Mouse (Mus musculus) limb, embryonic 14.5 days (tissue): Measurements from ENCODE around the gene Uba7. TPM values are rescaled to one million over a fixed set of nuclear protein-coding genes. Genes with fewer than 3 reads are reported as not detected.
A peak's percentile ranks its signal among the peaks of the same experiment; 100 is the strongest.

Experiments
- ATAC-seq: fragments of 200-750 bp; cut with Nextera tagmentation; 2 replicates; pipeline ENCODE4 v1.8.0; 2017; ENCODE audit warnings: low read depth, moderate number of reproducible peaks, moderate TSS enrichment; ENCODE audit not compliant: low FRiP score
- DNase-seq: peaks from one replicate; pipeline ENCODE4 v3.0.0-alpha.2; 2015; ENCODE audit warnings: low spot score
- H3K27ac ChIP-seq: fragments of 300-500 bp; sonication (generic); replicated peaks from 2 replicates; pipeline ENCODE4 v1.5.1; 2014; ENCODE audit warnings: low read depth, mild to moderate bottlenecking, low read length, moderate library complexity, mixed read lengths
- H3K27me3 ChIP-seq: fragments of 300-500 bp; sonication (generic); 2 replicates; pipeline ENCODE4 v1.6.1; 2014; ENCODE audit warnings: low read length, mixed read lengths; ENCODE audit not compliant: control insufficient read depth, insufficient read depth
- H3K36me3 ChIP-seq: fragments of 300-500 bp; sonication (generic); 2 replicates; pipeline ENCODE4 v1.6.1; 2014; ENCODE audit warnings: mild to moderate bottlenecking, low read length, moderate library complexity, mixed read lengths; ENCODE audit not compliant: control insufficient read depth, insufficient read depth
- H3K4me1 ChIP-seq: fragments of 300-500 bp; sonication (generic); 2 replicates; pipeline ENCODE4 v1.6.1; 2014; ENCODE audit warnings: antibody characterized with exemption, low read length, mixed read lengths; ENCODE audit not compliant: control insufficient read depth, insufficient read depth
- H3K4me2 ChIP-seq: fragments of 300-500 bp; sonication (generic); replicated peaks from 2 replicates; pipeline ENCODE4 v1.6.1; 2014; ENCODE audit warnings: low read depth, mild to moderate bottlenecking, low read length, moderate library complexity; ENCODE audit not compliant: severe bottlenecking
- H3K4me3 ChIP-seq: fragments of 300-500 bp; sonication (generic); replicated peaks from 2 replicates; pipeline ENCODE4 v1.5.1; 2014; ENCODE audit warnings: low read length
- H3K9ac ChIP-seq: fragments of 300-500 bp; sonication (generic); 2 replicates; pipeline ENCODE4 v1.6.1; 2014; ENCODE audit warnings: mild to moderate bottlenecking, low read depth, low read length, moderate library complexity; ENCODE audit not compliant: severe bottlenecking
- H3K9me3 ChIP-seq: fragments of 300-500 bp; sonication (generic); 2 replicates; pipeline ENCODE4 v1.6.1; 2016; ENCODE audit warnings: low read length; ENCODE audit not compliant: control insufficient read depth
- POLR2A ChIP-seq: fragments of 200-500 bp; IDR thresholded peaks from 2 replicates; pipeline ENCODE4 v1.8.0; 2012; ENCODE audit warnings: inconsistent platforms, mild to moderate bottlenecking, moderate library complexity, borderline replicate concordance; ENCODE audit not compliant: insufficient read depth, insufficient read length; ENCODE audit errors: extremely low read depth
- WGBS: fragments of 180-500 bp; shearing (Covaris S2); extraction: QIAGEN DNeasy Blood & Tissue Kit; methylation state at CpG from one replicate; pipeline ENCODE4 v1.1.7; 2014; 5-methylcytosine and 5-hydroxymethylcytosine counted together
- polyA plus RNA-seq, 2 experiments: library from polyadenylated mRNA; depleted of rRNA in 1 of 2; stranded (reverse) in 1 of 2; unstranded in 1 of 2; fragments of >200 nt; fragmentation: Nextera tagmentation in 1 of 2; extraction: Ambion mirVana in 1 of 2; gene quantifications; 2 replicates each; pipeline versions ENCODE4 v1.2.1 to v1.2.3; 2012 to 2014

Uba7 gene
- polyA plus RNA-seq, 2 experiments: 28.2 to 33.4 TPM

- no peaks in the 10 kb centered on the region for H3K9me3 ChIP-seq
- ATAC-seq: no peak
- H3K4me2 ChIP-seq: no peak overlapping the region
- H3K4me1 ChIP-seq: no peaks in the 10 kb centered on the region
- TF ChIP-seq POLR2A: no peak
- no peak overlapping the region for H3K9ac ChIP-seq
- 50% methylated on average over 5 of the region's 5 CpGs for WGBS
- peaks cover 31% of the 10 kb centered on the region for H3K36me3 ChIP-seq
- H3K27me3 ChIP-seq: no peaks in the 10 kb centered on the region
- H3K4me3 ChIP-seq: no peak overlapping the region
- DNase-seq: no peak
- H3K27ac ChIP-seq: no peak overlapping the region
These were observed 13.4 kb upstream of the Uba7 start for GRCm38 (mm10) chr9:107961881-107962280.

- Histone ChIP-seq H3K27ac (no peak overlapping the region), H3K36me3 (peaks cover 26% of the 10 kb centered on the region)
- 90% methylated on average over 9 of the region's 9 CpGs for WGBS
These were observed 12.4 kb upstream of the Uba7 start for GRCm38 (mm10) chr9:107962916-107963315.

GRCm38 (mm10) chr9:107963700-107964099 lies 11.6 kb upstream of the Uba7 start:
- Histone ChIP-seq H3K4me1 (no peaks in the 10 kb centered on the region), H3K27ac (no peak overlapping the region), H3K4me2 (no peak overlapping the region), H3K4me3 (no peak overlapping the region), H3K36me3 (peaks cover 30% of the 10 kb centered on the region), H3K27me3 (no peaks in the 10 kb centered on the region), H3K9ac (no peak overlapping the region), H3K9me3 (no peaks in the 10 kb centered on the region)
- 19% methylated on average over 5 of the region's 5 CpGs for WGBS
- ATAC-seq: peak; percentile 77; the same call in 1 of the 2 replicates
- TF ChIP-seq POLR2A: 0 out of 2 replicates have a peak, but pooled peaks have one; percentile 30
- DNase-seq: peak; percentile 94

More at GRCm38 (mm10) chr9:107962916-107963315, 12.4 kb upstream of the Uba7 start:
- Histone ChIP-seq H3K4me1 (no peaks in the 10 kb centered on the region), H3K9ac (no peak overlapping the region), H3K4me2 (no peak overlapping the region), H3K27me3 (no peaks in the 10 kb centered on the region), H3K9me3 (no peaks in the 10 kb centered on the region), H3K4me3 (no peak overlapping the region)
- TF ChIP-seq POLR2A: no peak
- ATAC-seq: no peak
- no peak for DNase-seq

- Histone ChIP-seq H3K36me3 (peaks cover 32% of the 10 kb centered on the region), H3K27me3 (no peaks in the 10 kb centered on the region), H3K4me3 (no peak overlapping the region), H3K4me2 (no peak overlapping the region), H3K9me3 (no peaks in the 10 kb centered on the region), H3K9ac (no peak overlapping the region), H3K4me1 (no peaks in the 10 kb centered on the region), H3K27ac (no peak overlapping the region)
- DNase-seq: no peak
- 91% methylated on average over 9 of the region's 9 CpGs for WGBS
- ATAC-seq: no peak
- TF ChIP-seq POLR2A: no peak
These were observed 10.6 kb upstream of the Uba7 start for GRCm38 (mm10) chr9:107964681-107965080.

- TF ChIP-seq POLR2A: no peak
These were observed 8.6 kb upstream of the Uba7 start for GRCm38 (mm10) chr9:107966676-107967075.

GRCm38 (mm10) chr9:107967437-107967836 lies 7.9 kb upstream of the Uba7 start:
- Histone ChIP-seq H3K36me3 (peaks cover 23% of the 10 kb centered on the region), H3K27me3 (no peaks in the 10 kb centered on the region), H3K9me3 (no peaks in the 10 kb centered on the region), H3K4me3 (no peak overlapping the region), H3K4me2 (no peak overlapping the region), H3K27ac (no peak overlapping the region), H3K9ac (no peak overlapping the region), H3K4me1 (no peaks in the 10 kb centered on the region)
- no peak for TF ChIP-seq POLR2A
- DNase-seq (no peak), ATAC-seq (no peak)
- 82% methylated on average over 6 of the region's 6 CpGs for WGBS

More at GRCm38 (mm10) chr9:107966676-107967075, 8.6 kb upstream of the Uba7 start:
- no peak overlapping the region for H3K4me2 ChIP-seq
- H3K4me1 ChIP-seq: no peaks in the 10 kb centered on the region
- no peak for DNase-seq
- WGBS: 85% methylated on average over 10 of the region's 10 CpGs
- H3K27me3 ChIP-seq: no peaks in the 10 kb centered on the region
- no peak overlapping the region for H3K9ac ChIP-seq
- H3K27ac ChIP-seq: no peak overlapping the region
- no peak for ATAC-seq
- H3K36me3 ChIP-seq: peaks cover 26% of the 10 kb centered on the region
- no peak overlapping the region for H3K4me3 ChIP-seq
- no peaks in the 10 kb centered on the region for H3K9me3 ChIP-seq
